Mouse (Mus musculus): ENCODE results near the gene Akna.

The Akna gene

GRCm38 (mm10) chr4:63384262-63384661 is 18.9 kb downstream of the Akna start:
- DNase-seq (ENCODE audit: low read depth): peak; percentile 61

- DNase-seq (ENCODE audit: low read depth): peak; percentile 33
Measured at GRCm38 (mm10) chr4:63383474-63383873, 19.7 kb downstream of the Akna start.

DNA sequence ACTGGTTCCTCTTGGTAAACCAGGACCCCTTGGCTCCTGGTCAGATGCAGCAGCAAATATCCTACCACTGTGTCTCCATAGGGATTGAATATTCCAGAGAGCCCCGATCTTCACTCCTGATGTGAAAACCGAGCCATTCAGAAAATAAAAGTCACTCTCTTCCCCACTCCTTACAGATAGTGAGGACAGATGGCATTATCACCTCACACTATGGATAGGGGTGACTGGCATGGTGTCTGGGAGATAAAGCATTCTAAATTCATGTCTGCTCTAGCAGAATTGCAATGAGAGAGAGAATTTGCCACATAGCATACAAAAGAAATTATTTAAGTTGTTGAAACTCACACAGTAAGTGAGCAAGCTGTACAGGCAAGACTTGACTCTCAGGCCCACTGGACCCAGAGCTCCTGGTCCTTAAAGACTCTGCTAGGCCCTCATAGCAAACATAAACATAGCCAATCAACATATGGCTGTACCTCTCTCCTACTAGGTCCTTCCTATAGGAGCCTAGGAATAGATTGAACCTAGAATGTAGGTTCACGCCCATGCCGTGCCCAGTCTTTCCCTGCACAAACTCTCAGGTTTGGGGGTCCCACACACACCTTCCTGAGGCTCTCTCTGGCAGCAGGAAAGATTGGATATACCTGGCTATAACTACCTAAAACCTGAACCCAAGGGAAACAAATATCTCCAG is 20.3 kb downstream of the Akna start:
- DNase-seq (ENCODE audit: low read depth): no peak

GRCm38 (mm10) chr4:63377483-63377882 is 25.7 kb downstream of the Akna start:
- DNase-seq (ENCODE audit: low read depth): no peak

DNA sequence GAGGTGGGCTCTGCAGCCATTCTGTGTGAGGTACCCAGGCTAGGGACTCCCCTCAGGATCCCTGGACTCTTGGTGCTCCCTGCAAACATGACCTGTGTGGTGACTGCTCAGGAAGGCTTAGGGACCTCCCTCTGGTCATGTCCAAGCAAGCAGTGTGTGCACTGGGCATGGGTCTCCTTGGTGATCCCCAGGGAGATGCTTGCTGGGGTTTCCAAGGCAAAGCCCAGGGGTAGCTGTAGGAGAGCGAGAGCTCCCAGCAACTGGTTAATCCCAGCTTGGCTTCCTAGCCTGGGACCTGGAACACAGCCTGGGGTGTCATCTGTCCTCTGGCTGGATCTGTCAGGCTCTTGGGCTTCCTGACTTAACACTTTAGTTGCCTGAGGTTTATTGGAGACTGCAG is 27.8 kb downstream of the Akna start:
- DNase-seq (ENCODE audit: low read depth): no peak

- DNase-seq (ENCODE audit: low read depth): no peak
Measured at GRCm38 (mm10) chr4:63374331-63374730, 28.8 kb downstream of the Akna start.

- no peak for DNase-seq (ENCODE audit: low read depth)
Measured at GRCm38 (mm10) chr4:63373404-63373803, 29.8 kb downstream of the Akna start.

- DNase-seq (ENCODE audit: low read depth): peak; percentile 85
Measured at GRCm38 (mm10) chr4:63371890-63372289, 31.3 kb downstream of the Akna start.

- DNase-seq (ENCODE audit: low read depth): no peak
Measured at GRCm38 (mm10) chr4:63370897-63371296, 32.3 kb downstream of the Akna start.

- DNase-seq (ENCODE audit: low read depth): peak; percentile 87
Measured at GRCm38 (mm10) chr4:63368577-63368976, 34.6 kb downstream of the Akna start.

DNA sequence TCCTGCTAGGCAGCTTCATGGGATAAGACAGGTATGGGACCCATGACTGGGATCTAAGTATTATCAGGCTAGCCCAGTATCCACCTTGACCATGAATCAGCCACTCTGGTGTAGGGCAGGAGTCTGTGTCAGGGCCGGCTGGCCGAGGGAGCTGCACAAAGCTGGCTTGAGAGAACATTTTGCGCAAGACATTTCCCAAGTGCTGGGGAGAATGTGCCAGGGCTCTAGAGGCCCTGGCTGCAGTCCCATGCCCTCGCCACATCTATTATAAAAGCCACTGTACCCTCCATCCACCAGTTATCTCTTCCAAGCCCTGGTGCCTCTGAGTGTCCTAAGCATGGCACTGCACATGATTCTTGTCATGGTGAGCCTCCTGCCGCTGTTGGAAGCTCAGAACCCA is 41.0 kb downstream of the Akna start, which contains the start of gene Orm2:
Gene Orm2 (plus strand): TSS at position 300 of the 400 bp plus-strand sequence.
- DNase-seq (ENCODE audit: low read depth): no peak

GRCm38 (mm10) chr4:63359861-63360260 is 43.3 kb downstream of the Akna start:
- no peak for DNase-seq (ENCODE audit: low read depth)

GRCm38 (mm10) chr4:63356981-63357570 is 46.1 kb downstream of the Akna start:
- peak; percentile 22 for DNase-seq (ENCODE audit: low read depth)

DNA sequence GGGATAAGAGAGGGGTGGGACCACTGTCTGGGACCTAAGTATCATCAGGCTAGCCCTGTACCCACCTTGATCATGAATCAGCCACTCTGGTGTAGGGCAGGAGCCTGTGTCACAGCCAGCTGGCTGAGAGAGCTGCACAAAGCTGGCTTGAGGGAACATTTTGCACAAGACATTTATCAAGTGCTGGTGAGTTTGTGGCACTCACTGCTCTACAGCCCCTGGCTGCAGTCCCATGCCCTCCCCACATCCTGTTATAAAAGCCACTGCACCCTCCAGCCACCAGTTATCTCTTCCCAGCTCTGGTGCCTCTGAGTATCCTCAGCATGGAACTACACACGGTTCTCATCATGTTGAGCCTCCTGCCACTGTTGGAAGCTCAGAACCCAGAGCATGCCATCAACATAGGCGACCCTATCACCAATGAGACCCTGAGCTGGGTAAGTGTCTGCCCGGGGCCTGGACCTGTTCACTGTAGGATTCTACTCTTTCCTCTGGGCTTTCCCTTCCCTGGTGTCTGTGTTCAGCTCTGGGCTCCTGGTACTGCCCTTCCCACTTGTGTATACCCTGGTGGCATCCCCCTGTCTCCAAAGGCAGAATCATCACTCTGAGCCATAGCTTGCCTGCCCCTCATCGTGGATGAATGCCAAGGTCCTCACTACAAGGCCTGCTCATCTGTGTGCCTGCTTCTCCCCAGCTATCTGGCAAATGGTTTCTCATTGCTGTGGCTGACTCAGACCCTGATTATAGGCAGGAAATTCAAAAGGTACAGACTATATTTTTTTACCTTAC is 47.1 kb downstream of the Akna start, which contains the start of gene Orm3:
Gene Orm3 (plus strand): TSS at position 286 of the 789 bp plus-strand sequence.
- no peak for DNase-seq (ENCODE audit: low read depth)

DNA sequence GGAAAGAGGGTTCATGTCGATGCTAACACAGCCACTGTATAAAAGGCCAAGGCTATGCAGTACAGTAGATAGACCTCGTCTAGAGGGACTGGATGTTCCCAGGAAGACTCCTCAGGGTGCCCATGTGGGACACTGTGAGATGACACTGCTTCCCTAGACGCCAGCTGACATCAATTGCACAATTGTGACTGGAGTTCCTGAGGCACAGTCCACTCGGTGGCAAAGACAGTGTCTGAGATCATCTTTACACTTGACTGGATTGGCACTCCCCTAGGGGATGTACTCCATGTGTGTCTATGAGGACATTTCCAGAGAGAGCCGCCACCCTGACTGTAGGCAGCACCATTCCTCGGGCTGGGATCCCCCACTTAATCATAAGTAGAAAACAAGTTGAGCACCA is 54.6 kb downstream of the Akna start:
- no peak for DNase-seq (ENCODE audit: low read depth)

GRCm38 (mm10) chr4:63346659-63347058 is 56.5 kb downstream of the Akna start:
- no peak for DNase-seq (ENCODE audit: low read depth)

DNA sequence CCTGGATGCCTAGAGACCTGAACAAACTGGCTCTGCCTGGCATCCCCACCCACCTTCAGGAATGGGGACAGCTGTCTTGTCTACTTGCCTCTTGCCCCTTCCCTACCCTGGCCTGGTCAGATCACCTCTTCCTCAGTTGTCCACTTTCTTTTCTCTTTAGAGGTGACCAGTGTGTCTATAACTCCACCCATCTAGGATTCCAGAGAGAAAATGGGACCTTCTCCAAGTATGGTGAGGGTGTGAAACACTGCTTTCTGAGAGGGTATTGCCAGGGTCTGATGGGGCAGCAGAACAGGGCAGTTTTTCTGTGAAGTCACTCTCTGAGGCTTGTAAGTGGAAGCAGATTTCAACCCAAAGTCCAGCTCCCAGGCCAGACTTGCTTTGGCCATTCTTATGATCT is 57.9 kb downstream of the Akna start:
- DNase-seq (ENCODE audit: low read depth): no peak

DNA sequence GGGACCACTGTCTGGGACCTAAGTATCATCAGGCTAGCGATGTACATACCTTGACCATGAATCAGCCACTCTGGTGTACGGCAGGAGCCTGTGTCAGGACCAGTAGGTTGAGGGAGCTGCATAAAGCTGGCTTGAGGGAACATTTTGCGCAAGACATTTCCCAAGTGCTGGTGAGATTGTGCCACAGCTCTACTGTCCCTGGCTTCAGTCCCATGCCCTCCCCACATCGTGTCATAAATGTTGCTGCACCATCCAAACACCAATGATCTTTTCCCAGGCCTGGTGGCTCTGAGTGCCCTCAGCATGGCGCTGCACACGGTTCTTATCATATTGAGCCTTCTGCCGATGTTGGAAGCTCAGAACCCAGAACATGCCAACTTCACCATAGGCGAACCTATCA is 58.9 kb downstream of the Akna start, which contains the start of gene Orm1:
Gene Orm1 (plus strand): TSS at position 266 of the 400 bp plus-strand sequence.
- no peak for DNase-seq (ENCODE audit: low read depth)

DNA sequence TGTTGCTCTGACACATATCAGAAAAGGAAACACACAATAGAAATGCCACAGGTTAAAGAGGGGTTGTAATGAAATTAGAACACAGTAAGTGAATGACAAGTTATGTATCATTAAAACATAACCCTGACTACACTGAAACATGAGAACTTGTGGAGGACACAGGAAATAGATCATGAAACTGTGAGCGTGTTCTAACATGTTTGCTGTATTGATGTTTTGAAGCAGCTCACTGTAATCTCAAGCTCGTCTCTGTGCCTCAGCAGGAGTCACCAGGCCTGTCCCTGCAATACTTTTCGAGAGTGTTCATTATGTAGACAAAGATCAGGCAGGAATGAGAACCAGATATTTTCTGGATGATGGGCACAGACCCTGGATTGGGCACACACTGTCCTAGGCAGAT is 59.5 kb downstream of the Akna start:
- no peak for DNase-seq (ENCODE audit: low read depth)

DNA sequence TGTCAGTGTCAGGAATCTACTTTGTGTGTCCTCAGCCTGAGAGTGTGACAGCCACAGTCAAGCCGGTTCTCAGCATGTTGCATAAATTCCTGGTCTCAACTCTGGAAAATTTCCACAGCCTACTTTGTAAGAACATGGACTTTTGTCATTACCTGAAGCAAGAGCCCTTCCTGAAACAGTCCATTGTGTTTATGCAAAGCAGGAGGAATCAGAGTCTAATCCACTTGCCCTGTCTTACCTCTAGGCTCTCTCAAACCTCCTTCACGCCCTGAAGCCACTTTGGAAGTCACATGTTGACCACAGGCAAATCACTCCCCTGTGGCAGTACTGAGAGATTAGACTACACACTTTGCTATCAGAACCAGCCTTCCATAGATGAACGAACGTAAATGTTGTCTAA is 60.7 kb downstream of the Akna start:
- no peak for DNase-seq (ENCODE audit: low read depth)

DNA sequence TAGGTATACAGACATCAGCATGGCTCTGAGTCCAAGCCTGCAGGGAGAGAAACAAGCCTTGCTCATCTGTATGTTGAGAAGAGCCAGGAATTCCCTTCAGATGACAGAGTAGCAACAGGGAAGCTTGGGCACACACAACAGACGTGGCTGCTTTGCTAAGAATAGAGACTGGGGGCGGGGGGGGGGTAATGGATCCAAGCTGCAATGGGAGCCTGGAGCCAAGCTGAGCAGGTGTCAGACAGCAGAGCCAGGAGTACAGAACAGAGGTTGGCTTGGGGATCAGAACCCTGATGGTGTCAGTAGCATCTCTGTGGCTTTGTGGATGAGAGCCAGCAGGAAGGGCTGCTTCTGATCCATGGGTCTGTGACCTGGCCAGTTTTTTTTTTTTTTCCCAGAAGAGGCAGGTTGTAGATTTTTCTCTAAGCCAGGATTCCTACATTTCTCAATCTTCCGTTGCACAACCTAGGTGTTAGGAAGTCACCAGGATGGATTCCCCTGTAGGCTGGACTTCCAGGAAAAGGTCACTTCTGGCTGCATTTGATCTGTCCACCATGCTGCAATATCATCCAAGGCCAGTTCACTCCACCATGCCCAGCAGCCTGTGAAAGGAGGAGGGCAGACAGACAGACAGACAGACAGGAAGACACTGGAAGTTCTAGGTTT is 64.6 kb downstream of the Akna start:
- DNase-seq (ENCODE audit: low read depth): no peak

- no peak for DNase-seq (ENCODE audit: low read depth)
Measured at GRCm38 (mm10) chr4:63333403-63333802, 69.8 kb downstream of the Akna start.

Measured in induced T-regulatory cell, adult 2 months (primary cell).